ENCODE assay signal across 8 mouse cellular contexts in genomic region chr6:122719942-122720341, GRCm38 (mm10). TPM values are rescaled to one million over a fixed set of nuclear protein-coding genes. Genes with fewer than 3 reads are reported as not detected.
DNase-seq lines count a peak whose midpoint lies in the region; ATAC-seq and TF ChIP-seq lines count a peak whose summit lies in the region.

No protein-coding gene starts in this region.

- WGBS in forebrain, embryonic 11.5 days: 36% methylated on average over 2 of the region's 2 CpGs
- 37% methylated on average over 2 of the region's 2 CpGs for WGBS in intestine, embryonic 16.5 days
- 25% methylated on average over 2 of the region's 2 CpGs for WGBS in liver, embryonic 11.5 days

- H3K4me3 ChIP-seq in forebrain, embryonic 11.5 days (ENCODE audit: low read depth, low read length): no peak overlapping the region
- H3K4me3 ChIP-seq in intestine, embryonic 16.5 days (ENCODE audit: low read length): no peak overlapping the region
- H3K4me3 ChIP-seq in liver, embryonic 11.5 days (ENCODE audit: low read depth, low read length): no peak overlapping the region

- no peak for TF ChIP-seq POLR2A in brain, embryonic 14.5 days (IDR thresholded peaks at IDR 0.05; ENCODE audit: borderline replicate concordance, extremely low read depth, insufficient read depth, insufficient read length, poor library complexity, severe bottlenecking)

- no peak overlapping the region for H3K9ac ChIP-seq in forebrain, embryonic 11.5 days (ENCODE audit: low read length)
- no peak overlapping the region for H3K9ac ChIP-seq in intestine, embryonic 16.5 days (ENCODE audit: low read depth, low read length)
- H3K9ac ChIP-seq in liver, embryonic 11.5 days (ENCODE audit: low read depth, low read length): no peak overlapping the region

- H3K9me3 ChIP-seq in forebrain, embryonic 11.5 days (ENCODE audit: control insufficient read depth, low read length): no peaks in the 10 kb centered on the region
- H3K9me3 ChIP-seq in intestine, embryonic 16.5 days (ENCODE audit: control insufficient read depth, low read length): no peaks in the 10 kb centered on the region
- H3K9me3 ChIP-seq in liver, embryonic 11.5 days (ENCODE audit: control insufficient read depth, low read length): no peaks in the 10 kb centered on the region

- H3K36me3 ChIP-seq in forebrain, embryonic 11.5 days (ENCODE audit: control insufficient read depth, insufficient read depth, low read length): no peaks in the 10 kb centered on the region
- H3K36me3 ChIP-seq in intestine, embryonic 16.5 days (ENCODE audit: control insufficient read depth, insufficient read depth, low read length): no peaks in the 10 kb centered on the region
- H3K36me3 ChIP-seq in liver, embryonic 11.5 days (ENCODE audit: control insufficient read depth, insufficient read depth, low read length): no peaks in the 10 kb centered on the region

- no peaks in the 10 kb centered on the region for H3K27me3 ChIP-seq in forebrain, embryonic 11.5 days (ENCODE audit: control insufficient read depth, insufficient read depth, low read length)
- no peaks in the 10 kb centered on the region for H3K27me3 ChIP-seq in intestine, embryonic 16.5 days (replicated peaks; ENCODE audit: control insufficient read depth, insufficient read depth, low read length)
- H3K27me3 ChIP-seq in liver, embryonic 11.5 days (replicated peaks; ENCODE audit: control insufficient read depth, insufficient read depth, low read length): no peaks in the 10 kb centered on the region

- DNase-seq in adrenal gland, adult (ENCODE audit: inconsistent age in 2 of 2, low spot score in 1 of 2): peak; percentile 55 to 89
- DNase-seq in adrenal gland, postnatal 4 days (ENCODE audit: low spot score in 2 of 2): no peak
- peak; percentile 34 to 55 for DNase-seq in CD8-positive naive resting alpha-beta T cell, adult 2 months (ENCODE audit: low read depth in 2 of 2, low spot score in 2 of 2)
- peak; percentile 75 for DNase-seq in brain, embryonic 14.5 days (ENCODE audit: low read depth)
- peak; percentile 77 for DNase-seq in forebrain, embryonic 11.5 days (ENCODE audit: low spot score)
- DNase-seq in liver, embryonic 11.5 days (ENCODE audit: low spot score): no peak
- DNase-seq in right cerebral cortex, postnatal 14 days: peak; percentile 74

- peaks cover 3% of the 10 kb centered on the region; the same call in 1 of the 2 replicates for H3K4me1 ChIP-seq in forebrain, embryonic 11.5 days (replicated peaks; ENCODE audit: control insufficient read depth, insufficient read depth, low read length)
- 0 out of 2 replicates have a peak, but pooled peaks cover 3% of the 10 kb centered on the region for H3K4me1 ChIP-seq in intestine, embryonic 16.5 days (ENCODE audit: control insufficient read depth, insufficient read depth, low read length)
- H3K4me1 ChIP-seq in liver, embryonic 11.5 days (replicated peaks; ENCODE audit: control insufficient read depth, insufficient read depth, low read length): peaks cover 6% of the 10 kb centered on the region

- peak; percentile 36; the same call in 1 of the 2 replicates for ATAC-seq in forebrain, embryonic 11.5 days (replicated peaks; ENCODE audit: low FRiP score)
- ATAC-seq in intestine, embryonic 16.5 days: 0 out of 2 replicates have a peak, but pooled peaks have one; percentile 44
- peak; percentile 33; the same call in 1 of the 2 replicates for ATAC-seq in liver, embryonic 11.5 days (replicated peaks; ENCODE audit: low FRiP score)

- TF ChIP-seq CTCF in brain, embryonic 14.5 days (IDR thresholded peaks at IDR 0.05; ENCODE audit: borderline replicate concordance, extremely low read depth, insufficient read depth, insufficient read length): peak; percentile 78; the same call in 1 of the 2 replicates

- H3K27ac ChIP-seq in forebrain, embryonic 11.5 days (ENCODE audit: low read depth, low read length): no peak overlapping the region
- no peak overlapping the region for H3K27ac ChIP-seq in intestine, embryonic 16.5 days (ENCODE audit: low read length)
- H3K27ac ChIP-seq in liver, embryonic 11.5 days (ENCODE audit: low read depth, low read length): no peak overlapping the region

- no peak overlapping the region for H3K4me2 ChIP-seq in forebrain, embryonic 11.5 days (ENCODE audit: low read depth, low read length, severe bottlenecking)
- H3K4me2 ChIP-seq in intestine, embryonic 16.5 days (ENCODE audit: low read depth, low read length): no peak overlapping the region
- H3K4me2 ChIP-seq in liver, embryonic 11.5 days: no peak overlapping the region

RNA-seq across cellular contexts. Expression of gene Nanog, which starts 12.7 kb away (rescaled TPM):
- total RNA-seq in adrenal gland, postnatal 4 days (2021): not detected
- polyA plus RNA-seq in brain, embryonic 14.5 days (2012; rRNA removed): 0.22 and 0.23 TPM in 2 replicates
- polyA plus RNA-seq in forebrain, embryonic 11.5 days (2014; fragmentation: Nextera tagmentation; extraction: Ambion mirVana): 0.31 TPM in 1 of 2 replicates, not detected in the other
- polyA plus RNA-seq in intestine, embryonic 16.5 days (2015; fragmentation: Nextera tagmentation; extraction: Ambion mirVana): 0.06 and 0.18 TPM in 2 replicates
- polyA plus RNA-seq in liver, embryonic 11.5 days (2014; fragmentation: Nextera tagmentation; extraction: Ambion mirVana): 0.08 and 0.09 TPM in 2 replicates

Comparison
In these comparisons a context has a peak if more than half of its experiments do, and no peak if none do; other contexts are left out.
1. DNase-seq: peak in adrenal gland, adult (2 of 2), CD8-positive naive resting alpha-beta T cell, adult 2 months (2 of 2), brain, embryonic 14.5 days (single experiment), forebrain, embryonic 11.5 days (single experiment) and right cerebral cortex, postnatal 14 days (single experiment); none in adrenal gland, postnatal 4 days (0 of 2) and liver, embryonic 11.5 days (single experiment).
2. Peak in every context shown above with its lines, with median percentiles within 50 percentile points of each other: ATAC-seq.